Mouse (Mus musculus): Measurements from ENCODE around the gene Upf3b. TPM values are rescaled to one million over a fixed set of nuclear protein-coding genes. Genes with fewer than 3 reads are reported as not detected.

Upf3b gene
- polyA plus RNA-seq, 1 experiment from 2014 or later, result 19.4 TPM

DNA sequence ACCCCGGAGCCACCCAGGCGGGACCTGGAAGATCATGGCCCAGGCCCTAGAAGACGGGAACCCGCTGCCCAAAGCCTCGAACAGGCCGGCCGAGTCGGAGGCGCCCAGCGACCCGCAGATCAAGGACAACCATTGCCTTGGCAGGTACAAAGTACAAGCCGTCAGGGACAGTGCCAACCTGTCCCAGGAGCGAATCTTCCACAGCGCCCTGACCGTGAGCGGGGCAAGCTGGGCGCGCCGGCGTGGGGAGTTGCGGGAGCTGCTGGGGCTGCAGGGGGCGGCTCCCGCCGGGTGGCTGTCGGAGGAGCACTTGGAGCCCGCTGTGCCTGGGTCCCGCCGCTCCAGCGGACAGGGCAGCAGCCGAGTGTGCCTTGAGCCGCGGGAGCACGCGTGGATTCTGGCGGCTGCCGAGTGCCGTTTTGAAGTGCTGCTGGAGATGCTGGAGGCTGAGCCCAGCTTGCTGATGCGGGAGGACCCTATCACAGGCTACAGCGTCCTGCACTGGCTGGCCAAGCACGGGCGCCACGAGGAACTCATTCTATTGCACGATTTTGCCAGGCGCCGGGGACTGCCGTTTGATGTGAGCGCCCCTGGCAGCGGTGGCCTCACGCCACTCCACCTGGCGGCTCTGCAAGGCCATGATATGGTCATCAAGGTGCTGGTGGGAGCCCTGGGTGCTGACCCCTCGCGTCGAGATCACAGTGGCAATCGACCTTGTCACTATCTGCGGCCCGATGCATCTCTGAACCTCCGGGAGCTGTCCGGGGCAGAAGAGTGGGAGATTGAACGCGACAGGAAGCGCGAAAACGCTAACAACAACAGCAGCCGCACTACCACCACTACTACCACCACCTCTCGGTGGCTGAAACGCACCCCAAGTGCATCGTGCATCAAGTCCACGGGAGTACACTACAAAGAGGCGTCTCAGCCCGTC, 61.0 kb downstream of the Upf3b start:
- Histone ChIP-seq H3K4me3 (ENCODE audit: low read length) (peak overlapping the region; percentile 44), H3K27me3 (ENCODE audit: control insufficient read depth, insufficient read depth, low read depth, low read length) (peaks cover 29% of the 10 kb centered on the region), H3K4me1 (replicated peaks; ENCODE audit: control insufficient read depth, insufficient read depth, low read length) (peaks cover 5% of the 10 kb centered on the region; the same call in 1 of the 2 replicates), H3K27ac (ENCODE audit: low read length) (no peak overlapping the region), H3K9me3 (ENCODE audit: control insufficient read depth, low read length) (0 out of 2 replicates have a peak, but pooled peaks cover 2% of the 10 kb centered on the region), H3K4me2 (ENCODE audit: low read depth, low read length) (peak overlapping the region; percentile 61), H3K9ac (ENCODE audit: low read length) (0 out of 2 replicates have a peak overlapping the region, but pooled peaks have one; percentile 31), H3K36me3 (ENCODE audit: control insufficient read depth, insufficient read depth, low read length) (no peaks in the 10 kb centered on the region)
- WGBS, result 13% methylated on average over 68 of the region's 70 CpGs
- no peak for ATAC-seq (ENCODE audit: low read depth)

GRCm38 (mm10) chrX:37048066-37048889, 61.8 kb downstream of the Upf3b start, which contains the start of gene Sowahd:
Gene Sowahd, plus strand, starts transcription at chrX:37048845.
- Histone ChIP-seq H3K4me2 (ENCODE audit: low read depth, low read length) (peak within 1 kb of the TSS; percentile 61), H3K9me3 (ENCODE audit: control insufficient read depth, low read length) (0 out of 2 replicates have a peak, but pooled peaks cover 2% of the 10 kb centered on the region), H3K4me1 (replicated peaks; ENCODE audit: control insufficient read depth, insufficient read depth, low read length) (peaks cover 5% of the 10 kb centered on the region; the same call in 1 of the 2 replicates), H3K27ac (ENCODE audit: low read length) (no peak within 1 kb of the TSS), H3K36me3 (ENCODE audit: control insufficient read depth, insufficient read depth, low read length) (no peaks in the 10 kb centered on the region), H3K9ac (ENCODE audit: low read length) (0 out of 2 replicates have a peak within 1 kb of the TSS, but pooled peaks have one; percentile 31), H3K27me3 (ENCODE audit: control insufficient read depth, insufficient read depth, low read depth, low read length) (peaks cover 29% of the 10 kb centered on the region), H3K4me3 (ENCODE audit: low read length) (peak within 1 kb of the TSS; percentile 44)
- ATAC-seq (ENCODE audit: low read depth), result no peak
- WGBS, result 13% methylated on average over 33 of the region's 38 CpGs

DNA sequence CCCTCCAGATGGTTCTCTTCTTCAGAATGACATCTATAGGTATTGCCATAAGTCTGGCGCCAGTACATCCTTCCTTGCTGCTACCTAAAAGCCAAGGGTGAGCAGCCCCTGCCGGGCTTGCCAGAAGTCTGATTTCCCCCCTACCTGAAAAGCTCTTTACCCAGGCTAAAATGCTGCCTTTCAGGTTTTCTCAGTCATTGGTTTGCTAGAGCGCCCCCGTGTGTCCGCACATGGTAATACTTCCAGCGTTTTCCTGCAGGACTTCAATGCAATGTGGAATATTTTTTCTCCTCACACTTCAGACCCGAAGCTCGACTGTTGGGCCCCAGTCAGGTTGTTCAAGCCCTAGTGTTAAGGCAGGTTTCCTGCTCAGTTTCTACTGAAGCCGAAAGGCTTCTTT, 67.4 kb downstream of the Upf3b start:
- Histone ChIP-seq H3K27ac (ENCODE audit: low read length) (no peak overlapping the region), H3K9me3 (ENCODE audit: control insufficient read depth, low read length) (no peaks in the 10 kb centered on the region), H3K4me1 (replicated peaks; ENCODE audit: control insufficient read depth, insufficient read depth, low read length) (no peaks in the 10 kb centered on the region), H3K4me3 (ENCODE audit: low read length) (no peak overlapping the region), H3K9ac (ENCODE audit: low read length) (no peak overlapping the region), H3K36me3 (ENCODE audit: control insufficient read depth, insufficient read depth, low read length) (no peaks in the 10 kb centered on the region), H3K27me3 (ENCODE audit: control insufficient read depth, insufficient read depth, low read depth, low read length) (peaks cover 4% of the 10 kb centered on the region; the same call in 1 of the 2 replicates), H3K4me2 (ENCODE audit: low read depth, low read length) (no peak overlapping the region)
- no peak for ATAC-seq (ENCODE audit: low read depth)
- WGBS, result 16% methylated on average over 9 of the region's 9 CpGs

Other genes with a start within 250 kb of the Upf3b start
- 131 and 141 TPM in 2 replicates for gene Ube2a, start 236.4 kb downstream of the Upf3b start, polyA plus RNA-seq (2015; fragmentation: Nextera tagmentation; extraction: Ambion mirVana)
- gene C330007P06Rik, start 236.2 kb downstream of the Upf3b start, polyA plus RNA-seq (2015; fragmentation: Nextera tagmentation; extraction: Ambion mirVana), result 33.6 and 38.7 TPM in 2 replicates
- 1.3 and 1.8 TPM in 2 replicates for gene Nkrf, start 207.4 kb downstream of the Upf3b start, polyA plus RNA-seq (2015; fragmentation: Nextera tagmentation; extraction: Ambion mirVana)
- 16.7 and 18.6 TPM in 2 replicates for gene Sept6, start 118.5 kb downstream of the Upf3b start, polyA plus RNA-seq (2015; fragmentation: Nextera tagmentation; extraction: Ambion mirVana)
- gene Sowahd, start 61.5 kb downstream of the Upf3b start, polyA plus RNA-seq (2015; fragmentation: Nextera tagmentation; extraction: Ambion mirVana), result not detected in 2 replicates
- gene Rpl39, start 24.9 kb downstream of the Upf3b start, polyA plus RNA-seq (2015; fragmentation: Nextera tagmentation; extraction: Ambion mirVana), result 511 and 600 TPM in 2 replicates
- 14.2 and 15.4 TPM in 2 replicates for gene Nkap, start 16.5 kb upstream of the Upf3b start, polyA plus RNA-seq (2015; fragmentation: Nextera tagmentation; extraction: Ambion mirVana)
- 0.89 and 1.2 TPM in 2 replicates for gene Akap14, start 58.5 kb upstream of the Upf3b start, polyA plus RNA-seq (2015; fragmentation: Nextera tagmentation; extraction: Ambion mirVana)
- 419 and 439 TPM in 2 replicates for gene Ndufa1, start 80.8 kb upstream of the Upf3b start, polyA plus RNA-seq (2015; fragmentation: Nextera tagmentation; extraction: Ambion mirVana)
- gene Rnf113a1, start 80.9 kb upstream of the Upf3b start, polyA plus RNA-seq (2015; fragmentation: Nextera tagmentation; extraction: Ambion mirVana), result 7.8 and 9.0 TPM in 2 replicates
- not detected in 2 replicates for gene Gm9, start 100.7 kb upstream of the Upf3b start, polyA plus RNA-seq (2015; fragmentation: Nextera tagmentation; extraction: Ambion mirVana)
- gene Rhox1, start 111.9 kb upstream of the Upf3b start, polyA plus RNA-seq (2015; fragmentation: Nextera tagmentation; extraction: Ambion mirVana), result not detected in 2 replicates
- gene Rhox2a, start 134.7 kb upstream of the Upf3b start, polyA plus RNA-seq (2015; fragmentation: Nextera tagmentation; extraction: Ambion mirVana), result not detected in 2 replicates
- gene Rhox3a, start 139.6 kb upstream of the Upf3b start, polyA plus RNA-seq (2015; fragmentation: Nextera tagmentation; extraction: Ambion mirVana), result not detected in 2 replicates
- gene Rhox4a, start 155.0 kb upstream of the Upf3b start, polyA plus RNA-seq (2015; fragmentation: Nextera tagmentation; extraction: Ambion mirVana), result 0.13 TPM in 1 of 2 replicates, not detected in the other